Mouse (Mus musculus): Measurements from ENCODE around the gene Ociad2. TPM values are rescaled to one million over a fixed set of nuclear protein-coding genes. Genes with fewer than 3 reads are reported as not detected.

Ociad2 gene
- polyA plus RNA-seq, 1 experiment from 2014 or later = 42.4 TPM

DNA sequence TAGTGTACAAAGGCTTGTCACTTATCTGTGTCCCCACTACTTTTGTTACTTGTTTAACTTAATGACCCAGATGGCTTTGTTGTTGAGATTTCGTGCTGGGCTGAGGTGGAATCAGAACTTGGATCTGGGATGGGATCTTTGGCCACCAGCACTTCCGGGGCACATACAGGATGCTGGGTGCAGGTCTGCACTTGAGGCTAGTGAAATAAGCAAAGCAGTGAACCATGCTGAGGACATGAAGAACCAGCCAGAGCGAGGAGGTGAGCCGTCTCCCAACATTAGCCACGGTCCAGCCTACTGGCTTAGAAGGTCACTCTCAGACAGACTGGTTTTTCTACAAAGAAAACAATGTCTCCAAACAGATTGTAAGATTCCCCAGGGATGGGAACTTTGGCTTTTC is 8.7 kb upstream of the Ociad2 start:
- no peak overlapping the region for H3K9ac ChIP-seq
- no peaks in the 10 kb centered on the region for H3K36me3 ChIP-seq
- no peaks in the 10 kb centered on the region for H3K27me3 ChIP-seq
- H3K4me1 ChIP-seq = no peaks in the 10 kb centered on the region
- no peak for ATAC-seq (ENCODE audit: borderline replicate concordance, extremely low read depth, low FRiP score, low TSS enrichment)
- WGBS = 53% methylated on average over 5 of the region's 5 CpGs
- H3K9me3 ChIP-seq = no peaks in the 10 kb centered on the region
- no peak overlapping the region for H3K4me2 ChIP-seq
- no peak overlapping the region for H3K4me3 ChIP-seq
- no peak overlapping the region for H3K27ac ChIP-seq

DNA sequence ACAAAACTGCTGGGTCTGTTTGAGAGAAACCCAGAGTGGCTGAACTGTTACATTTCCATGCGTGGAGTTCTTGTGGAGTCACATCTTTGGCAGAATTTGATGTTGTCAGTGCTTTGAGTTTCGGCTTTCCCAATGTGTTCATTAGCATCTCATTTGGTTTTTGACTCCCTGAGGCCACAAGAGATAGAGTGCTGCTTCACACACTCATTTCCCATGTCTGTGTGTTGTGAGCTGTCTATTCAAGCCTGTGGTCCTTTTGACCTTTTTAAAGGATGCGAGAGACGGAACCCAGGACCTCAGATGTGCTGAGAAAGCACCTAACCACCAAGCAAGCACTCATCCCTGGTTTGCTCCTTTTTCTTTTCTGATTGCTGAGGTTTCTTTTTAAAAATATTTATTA is 4.4 kb upstream of the Ociad2 start:
- H3K4me3 ChIP-seq = no peak overlapping the region
- H3K4me1 ChIP-seq = no peaks in the 10 kb centered on the region
- H3K9ac ChIP-seq = no peak overlapping the region
- no peaks in the 10 kb centered on the region for H3K27me3 ChIP-seq
- no peak for ATAC-seq (ENCODE audit: borderline replicate concordance, extremely low read depth, low FRiP score, low TSS enrichment)
- H3K36me3 ChIP-seq = no peaks in the 10 kb centered on the region
- WGBS = 88% methylated on average over 4 of the region's 4 CpGs
- no peaks in the 10 kb centered on the region for H3K9me3 ChIP-seq
- no peak overlapping the region for H3K4me2 ChIP-seq
- no peak overlapping the region for H3K27ac ChIP-seq

DNA sequence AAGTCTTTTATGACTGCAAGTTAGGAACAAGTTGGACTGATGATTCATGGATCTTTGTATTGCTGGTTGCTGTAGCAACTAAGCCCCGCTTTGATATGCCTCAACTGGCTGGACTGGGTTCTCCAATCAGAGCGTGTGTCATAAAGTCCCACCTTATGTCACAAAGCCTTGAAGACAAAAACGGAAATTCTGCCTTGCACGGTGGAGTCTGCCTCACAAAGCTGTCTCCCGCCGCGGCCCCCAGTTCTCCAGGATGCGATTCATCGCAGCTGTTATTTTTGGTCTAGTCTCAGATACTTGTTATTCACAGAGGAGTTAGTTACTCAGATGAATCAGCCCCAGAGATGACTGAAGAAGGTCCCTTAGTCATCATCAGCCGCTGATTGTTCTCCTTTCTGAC is 3.5 kb upstream of the Ociad2 start:
- 73% methylated on average over 10 of the region's 10 CpGs for WGBS
- Histone ChIP-seq H3K27me3 (no peaks in the 10 kb centered on the region), H3K36me3 (no peaks in the 10 kb centered on the region), H3K4me2 (no peak overlapping the region), H3K4me1 (no peaks in the 10 kb centered on the region), H3K9me3 (no peaks in the 10 kb centered on the region), H3K9ac (no peak overlapping the region), H3K4me3 (no peak overlapping the region), H3K27ac (no peak overlapping the region)
- no peak for ATAC-seq (ENCODE audit: borderline replicate concordance, extremely low read depth, low FRiP score, low TSS enrichment)

DNA sequence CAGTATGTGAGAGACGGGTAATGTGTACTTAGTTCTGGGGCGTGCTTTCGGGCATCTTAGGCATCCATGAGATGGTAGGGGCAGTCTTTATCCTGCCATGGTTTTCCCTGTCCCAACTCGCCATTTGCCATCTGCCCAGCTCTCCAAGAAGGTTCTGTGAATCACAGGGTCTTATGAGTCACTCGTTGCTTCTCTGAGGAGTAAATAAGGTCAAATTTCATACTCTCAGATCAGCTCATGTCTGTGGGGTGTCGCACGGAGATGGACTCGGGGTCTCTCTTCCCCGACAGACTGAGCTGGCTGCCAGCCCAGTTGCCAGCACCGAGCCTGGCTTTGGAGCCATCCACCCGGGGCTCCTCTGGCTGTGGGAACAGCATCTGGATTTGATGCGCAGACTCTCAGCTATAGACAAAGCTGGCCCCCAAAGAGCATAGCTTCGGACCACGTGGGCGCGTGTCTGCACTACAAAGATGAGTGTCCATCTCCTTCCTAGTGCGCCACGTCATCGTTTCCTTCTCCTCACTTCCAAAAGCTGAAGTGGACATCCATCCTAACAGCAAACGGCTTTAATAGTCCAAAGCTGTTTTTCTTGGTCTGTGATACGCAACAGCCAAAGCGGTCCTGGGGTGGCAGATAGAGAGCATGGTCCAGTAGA is 2.0 kb upstream of the Ociad2 start:
- Histone ChIP-seq H3K9me3 (no peaks in the 10 kb centered on the region), H3K36me3 (no peaks in the 10 kb centered on the region), H3K4me1 (no peaks in the 10 kb centered on the region; the same call in 1 of the 2 replicates), H3K9ac (no peak overlapping the region), H3K27me3 (no peaks in the 10 kb centered on the region), H3K4me3 (no peak overlapping the region), H3K27ac (no peak overlapping the region), H3K4me2 (no peak overlapping the region)
- 74% methylated on average over 22 of the region's 22 CpGs for WGBS
- ATAC-seq (ENCODE audit: borderline replicate concordance, extremely low read depth, low FRiP score, low TSS enrichment) = no peak

DNA sequence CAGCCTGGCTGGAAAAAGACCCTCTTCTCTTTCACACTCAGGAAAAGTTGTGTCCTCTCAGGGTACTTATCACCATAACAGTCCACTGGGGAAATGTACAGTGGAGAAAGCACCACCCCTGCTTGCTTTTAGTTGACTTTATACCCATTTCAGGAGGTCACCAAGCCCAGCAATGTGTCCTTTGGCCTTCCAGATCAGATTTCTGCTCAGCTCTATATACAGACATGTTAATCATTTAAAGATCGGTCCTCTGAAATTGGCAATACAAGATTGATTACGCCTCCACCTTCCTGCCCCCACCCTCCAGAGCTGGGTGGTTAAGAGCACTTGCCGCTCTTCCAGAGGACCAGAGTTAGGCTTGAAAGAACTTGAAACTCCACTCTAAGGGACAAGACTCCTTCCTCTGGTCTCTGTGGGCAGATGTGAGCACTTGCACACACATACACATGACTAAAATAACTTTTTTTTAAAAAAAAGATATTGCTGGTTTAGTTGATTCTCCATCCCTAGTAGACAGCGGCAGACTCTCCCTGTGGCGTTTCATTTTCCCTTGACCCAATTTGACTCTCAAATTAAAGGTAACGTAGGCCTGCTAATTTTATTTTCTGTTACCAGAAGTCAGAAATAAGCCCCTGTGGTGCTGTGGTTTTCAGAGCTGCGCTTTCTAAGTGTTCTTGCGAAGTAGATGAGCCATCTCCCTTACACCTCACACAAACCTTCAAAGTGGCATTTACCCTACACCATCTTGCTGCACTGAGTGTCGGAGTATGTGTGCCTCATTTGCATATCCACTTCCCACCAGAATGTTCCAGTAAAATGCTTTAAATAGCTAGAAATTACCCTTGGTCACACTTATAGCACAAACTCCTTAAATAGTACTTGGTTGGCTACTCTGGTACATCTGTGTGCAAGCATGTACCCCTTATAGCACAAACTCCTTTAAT is 777 bp downstream of the Ociad2 start:
- H3K27me3 ChIP-seq = peaks cover 4% of the 10 kb centered on the region; the same call in 1 of the 2 replicates
- ATAC-seq (ENCODE audit: borderline replicate concordance, extremely low read depth, low FRiP score, low TSS enrichment) = no peak
- no peaks in the 10 kb centered on the region for H3K9me3 ChIP-seq
- no peak overlapping the region for H3K27ac ChIP-seq
- 83% methylated on average over 9 of the region's 9 CpGs for WGBS
- H3K4me2 ChIP-seq = no peak overlapping the region
- no peak overlapping the region for H3K9ac ChIP-seq
- H3K36me3 ChIP-seq = no peaks in the 10 kb centered on the region
- no peaks in the 10 kb centered on the region; the same call in none of the 2 replicates for H3K4me1 ChIP-seq
- no peak overlapping the region for H3K4me3 ChIP-seq

DNA sequence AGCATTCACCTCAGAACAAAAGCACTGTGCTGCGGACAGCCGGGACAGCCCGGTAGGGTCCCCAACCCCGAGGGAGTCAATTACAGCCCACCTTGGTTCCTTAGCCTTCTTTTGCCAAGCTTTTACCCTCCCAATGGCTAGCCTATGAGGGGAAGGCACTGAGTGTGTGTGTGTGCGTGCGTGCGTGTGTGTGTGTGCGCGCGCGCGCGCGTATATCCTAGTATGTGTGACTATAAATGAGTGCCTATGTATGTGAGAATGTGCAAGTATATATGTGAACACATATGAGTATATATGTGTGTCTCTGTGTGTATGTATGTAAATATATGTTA is 2.0 kb downstream of the Ociad2 start:
- Histone ChIP-seq H3K36me3 (no peaks in the 10 kb centered on the region), H3K4me1 (peaks cover 3% of the 10 kb centered on the region), H3K4me3 (peak overlapping the region; percentile 54), H3K27me3 (peaks cover 4% of the 10 kb centered on the region; the same call in 1 of the 2 replicates), H3K9ac (peak overlapping the region; percentile 31; the same call in 1 of the 2 replicates), H3K9me3 (no peaks in the 10 kb centered on the region), H3K4me2 (peak overlapping the region; percentile 90), H3K27ac (peak overlapping the region; percentile 68; the same call in 1 of the 2 replicates)
- ATAC-seq (ENCODE audit: borderline replicate concordance, extremely low read depth, low FRiP score, low TSS enrichment) = no peak
- WGBS = 48% methylated on average over 14 of the region's 14 CpGs

DNA sequence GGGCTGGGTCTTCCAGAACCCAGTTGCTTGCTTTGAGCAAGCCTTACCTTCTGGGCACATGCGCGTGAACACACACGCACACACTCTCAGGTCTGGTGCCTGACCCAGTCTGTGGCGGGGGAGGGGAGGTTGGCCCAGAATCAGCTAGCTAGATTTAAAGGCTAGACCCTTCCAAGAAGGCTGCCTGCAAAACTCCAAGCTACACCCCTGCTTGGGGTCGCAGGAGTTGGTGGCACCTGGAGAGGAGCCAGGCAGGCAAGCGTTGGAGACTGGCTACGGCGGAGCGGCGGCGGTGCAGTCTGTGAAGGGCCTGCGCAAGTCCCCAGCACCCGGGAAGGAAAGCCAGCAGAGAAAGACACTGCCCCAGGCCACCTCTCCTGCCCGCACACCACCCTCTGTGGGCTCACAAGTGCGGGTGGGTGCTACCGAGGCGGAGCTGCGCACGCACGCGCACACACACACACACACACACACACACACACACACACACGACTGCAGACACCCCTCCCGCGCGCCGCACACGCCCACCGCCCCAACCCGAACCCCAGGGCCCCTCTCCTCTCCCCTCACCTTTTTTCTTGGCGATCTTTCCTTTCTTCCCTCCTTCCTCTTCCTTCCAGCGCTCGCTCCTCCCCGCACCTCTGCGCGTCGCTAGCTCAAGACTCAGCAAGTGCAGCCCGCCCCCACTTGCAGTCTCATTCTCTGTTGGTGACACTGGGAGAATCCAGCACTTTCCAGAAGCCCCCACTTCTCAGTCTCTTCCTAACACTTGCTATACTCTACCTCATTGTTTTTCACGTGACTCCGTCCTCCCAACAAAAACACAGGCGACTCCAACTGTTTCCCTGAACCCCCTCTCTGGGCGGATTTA is 2.6 kb downstream of the Ociad2 start:
- Histone ChIP-seq H3K36me3 (no peaks in the 10 kb centered on the region), H3K4me2 (peak overlapping the region; percentile 90), H3K9ac (peak overlapping the region; percentile 56), H3K4me3 (peak overlapping the region; percentile 54), H3K9me3 (no peaks in the 10 kb centered on the region), H3K4me1 (peaks cover 3% of the 10 kb centered on the region), H3K27ac (peak overlapping the region; percentile 68), H3K27me3 (peaks cover 4% of the 10 kb centered on the region; the same call in 1 of the 2 replicates)
- 4% methylated on average over 35 of the region's 41 CpGs for WGBS
- peak; percentile 40; the same call in 1 of the 2 replicates for ATAC-seq (ENCODE audit: borderline replicate concordance, extremely low read depth, low FRiP score, low TSS enrichment)

DNA sequence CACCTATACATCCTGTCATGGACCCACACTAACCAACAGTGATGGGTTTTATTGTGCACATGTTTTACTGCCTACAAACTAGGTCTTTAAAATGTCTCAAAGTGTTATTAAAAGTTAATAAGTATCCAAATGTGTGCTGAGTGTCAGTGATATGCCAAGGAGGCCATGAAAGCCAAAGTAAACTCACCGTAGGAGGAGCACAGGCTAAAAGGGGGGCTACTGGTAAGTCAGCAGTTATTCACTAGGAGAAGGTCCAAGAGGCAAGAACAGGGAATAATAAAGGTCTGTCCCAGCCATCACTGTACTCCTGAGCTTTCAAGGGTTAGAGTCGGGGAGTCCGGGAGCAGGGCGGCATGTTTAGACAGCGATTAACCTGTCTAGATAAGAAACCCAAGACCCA is 4.4 kb downstream of the Ociad2 start:
- no peak overlapping the region for H3K4me3 ChIP-seq
- H3K27ac ChIP-seq = peak overlapping the region; percentile 48
- peak overlapping the region; percentile 90; the same call in 1 of the 2 replicates for H3K4me2 ChIP-seq
- peaks cover 4% of the 10 kb centered on the region; the same call in 1 of the 2 replicates for H3K27me3 ChIP-seq
- H3K36me3 ChIP-seq = no peaks in the 10 kb centered on the region
- H3K9me3 ChIP-seq = no peaks in the 10 kb centered on the region
- peak; percentile 33; the same call in 1 of the 2 replicates for ATAC-seq (ENCODE audit: borderline replicate concordance, extremely low read depth, low FRiP score, low TSS enrichment)
- WGBS = 23% methylated on average over 5 of the region's 5 CpGs
- H3K9ac ChIP-seq = no peak overlapping the region
- peaks cover 3% of the 10 kb centered on the region for H3K4me1 ChIP-seq

DNA sequence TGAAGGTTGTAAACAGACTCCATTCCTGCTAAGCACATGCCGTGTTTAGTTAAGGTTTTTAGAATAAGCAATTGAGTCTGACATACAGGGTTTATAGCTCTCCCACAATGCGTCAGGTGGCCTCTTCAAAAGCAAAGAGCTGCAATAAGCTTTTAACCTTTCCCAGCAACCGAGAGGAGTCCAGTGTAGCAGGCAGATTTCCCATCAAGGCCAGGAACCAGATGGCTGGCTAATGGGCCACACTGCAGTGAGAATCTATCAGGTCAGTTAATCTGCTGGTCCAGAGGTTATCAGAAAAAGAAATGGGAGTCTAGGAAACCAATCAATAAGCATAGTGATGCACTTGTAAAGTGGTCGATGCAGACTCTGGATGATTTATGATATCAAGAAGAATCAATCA is 9.8 kb downstream of the Ociad2 start:
- no peak for ATAC-seq (ENCODE audit: borderline replicate concordance, extremely low read depth, low FRiP score, low TSS enrichment)
- H3K27ac ChIP-seq = 0 out of 2 replicates have a peak overlapping the region, but pooled peaks have one; percentile 16
- H3K27me3 ChIP-seq = no peaks in the 10 kb centered on the region
- H3K4me2 ChIP-seq = no peak overlapping the region
- WGBS = 14% methylated on average over 4 of the region's 4 CpGs
- no peak overlapping the region for H3K9ac ChIP-seq
- H3K4me1 ChIP-seq = peaks cover 6% of the 10 kb centered on the region
- no peak overlapping the region for H3K4me3 ChIP-seq
- no peaks in the 10 kb centered on the region for H3K9me3 ChIP-seq
- H3K36me3 ChIP-seq = no peaks in the 10 kb centered on the region

DNA sequence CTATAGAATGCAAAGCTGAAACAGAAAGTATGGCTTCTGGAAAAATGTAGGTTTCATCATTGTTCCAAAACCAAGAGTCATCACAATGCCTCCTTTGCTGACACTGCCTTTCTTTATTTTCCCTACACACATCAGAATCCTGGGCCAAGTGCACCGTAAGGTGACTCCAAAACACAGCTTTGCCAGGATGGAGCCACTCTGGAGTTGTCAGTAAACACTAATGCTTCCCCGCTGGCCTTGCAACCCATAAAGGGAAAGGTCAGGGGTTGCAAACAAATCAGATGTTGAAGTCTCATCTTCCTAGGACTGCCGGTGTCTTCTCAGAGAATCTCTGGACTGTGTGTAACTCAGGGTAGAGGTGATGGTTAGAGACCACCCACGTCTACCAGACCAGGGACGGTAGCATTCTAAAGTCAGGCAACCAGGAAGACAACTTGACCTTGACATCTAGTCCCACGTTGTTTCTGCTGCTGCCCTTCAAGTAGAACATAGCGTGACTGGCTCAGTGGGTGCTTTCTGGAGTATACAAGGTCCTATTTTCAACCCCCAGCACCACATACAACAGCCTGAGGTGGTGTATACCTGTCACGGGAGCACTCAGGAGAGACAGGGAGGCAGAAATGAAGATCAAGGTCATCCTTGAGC is 16.2 kb downstream of the Ociad2 start:
- no peaks in the 10 kb centered on the region for H3K4me1 ChIP-seq
- no peak overlapping the region for H3K4me2 ChIP-seq
- H3K9me3 ChIP-seq = no peaks in the 10 kb centered on the region
- no peaks in the 10 kb centered on the region for H3K27me3 ChIP-seq
- ATAC-seq (ENCODE audit: borderline replicate concordance, extremely low read depth, low FRiP score, low TSS enrichment) = no peak
- H3K27ac ChIP-seq = no peak overlapping the region
- 65% methylated on average over 8 of the region's 8 CpGs for WGBS
- no peak overlapping the region for H3K4me3 ChIP-seq
- no peaks in the 10 kb centered on the region for H3K36me3 ChIP-seq
- H3K9ac ChIP-seq = no peak overlapping the region

DNA sequence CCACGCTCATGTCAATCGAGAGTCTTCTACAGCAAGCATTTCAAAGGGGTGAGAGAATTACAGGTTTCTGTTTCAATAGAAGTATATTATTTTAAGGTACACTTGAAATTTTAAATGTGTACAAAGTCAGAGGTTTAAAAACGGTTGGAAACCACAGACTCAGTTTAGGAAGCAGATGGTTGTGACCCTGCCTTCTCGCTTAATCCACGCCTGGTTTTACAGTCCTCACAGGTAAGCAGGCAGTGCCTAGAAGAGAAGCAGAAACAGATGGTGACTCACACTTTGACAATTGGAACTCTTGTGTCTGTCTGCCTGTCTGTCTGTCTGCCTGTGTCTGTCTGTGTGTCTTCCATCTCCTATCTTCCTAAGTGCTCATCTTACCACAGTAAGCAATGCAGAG is 17.2 kb downstream of the Ociad2 start:
- ATAC-seq (ENCODE audit: borderline replicate concordance, extremely low read depth, low FRiP score, low TSS enrichment) = no peak
- WGBS = 77% methylated on average over 5 of the region's 5 CpGs
- H3K4me2 ChIP-seq = no peak overlapping the region
- H3K4me1 ChIP-seq = no peaks in the 10 kb centered on the region
- no peak overlapping the region for H3K4me3 ChIP-seq
- no peak overlapping the region for H3K27ac ChIP-seq
- no peaks in the 10 kb centered on the region for H3K9me3 ChIP-seq
- no peak overlapping the region for H3K9ac ChIP-seq
- no peaks in the 10 kb centered on the region for H3K36me3 ChIP-seq
- H3K27me3 ChIP-seq = no peaks in the 10 kb centered on the region
